Mouse (Mus musculus): ENCODE results near the gene Zbtb32.

DNA sequence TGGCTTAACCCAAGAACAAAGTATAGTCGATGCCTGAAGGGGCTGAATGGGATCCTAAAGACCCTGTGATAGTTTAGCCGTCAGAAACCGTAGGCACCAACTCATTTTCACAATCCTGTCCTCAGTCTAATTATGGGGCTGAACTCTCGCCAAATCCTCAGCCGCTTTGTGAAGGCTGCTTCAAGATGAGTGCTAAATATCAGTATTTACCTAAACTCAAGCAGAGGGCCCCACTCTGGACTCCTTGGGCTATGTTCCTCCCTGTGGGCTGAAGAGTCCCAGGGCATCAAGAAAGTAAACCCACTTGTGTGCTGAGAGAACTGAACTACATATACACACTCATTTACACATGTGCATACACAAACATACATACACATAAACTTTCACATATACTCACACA lies 1.9 kb downstream of the Zbtb32 start:
- TF ChIP-seq POLR2A (IDR thresholded peaks at IDR 0.05; ENCODE audit: borderline replicate concordance, extremely low read depth, low read depth, low read length) = no peak
- no peak for TF ChIP-seq CTCF (IDR thresholded peaks at IDR 0.05; ENCODE audit: insufficient read depth, low read length)

Measured in lung, adult 2 months (tissue).